Mouse (Mus musculus) liver, embryonic 12.5 days (tissue): ENCODE data around the gene Mgat3. TPM values are rescaled to one million over a fixed set of nuclear protein-coding genes. Genes with fewer than 3 reads are reported as not detected.

ENCODE experiments used
- ATAC-seq: fragments of 200-750 bp; cut with Nextera tagmentation; 2 replicates; pipeline ENCODE4 v1.8.0; 2017; ENCODE audit warnings: moderate number of reproducible peaks, mild to moderate bottlenecking, moderate library complexity
- H3K27ac ChIP-seq: fragments of 300-500 bp; sonication (generic); 2 replicates; pipeline ENCODE4 v1.5.1; 2016; ENCODE audit warnings: mild to moderate bottlenecking
- H3K27me3 ChIP-seq: fragments of 300-500 bp; sonication (generic); replicated peaks from 2 replicates; pipeline ENCODE4 v1.6.1; 2016; ENCODE audit warnings: mild to moderate bottlenecking, moderate library complexity
- H3K36me3 ChIP-seq: fragments of 300-500 bp; sonication (generic); 2 replicates; pipeline ENCODE4 v1.6.1; 2016; ENCODE audit warnings: mild to moderate bottlenecking, moderate library complexity
- H3K4me1 ChIP-seq: fragments of 300-500 bp; sonication (generic); 2 replicates; pipeline ENCODE4 v1.6.1; 2016
- H3K4me2 ChIP-seq: fragments of 300-500 bp; sonication (generic); 2 replicates; pipeline ENCODE4 v1.6.1; 2016; ENCODE audit warnings: mild to moderate bottlenecking, moderate library complexity
- H3K4me3 ChIP-seq: fragments of 300-500 bp; sonication (generic); 2 replicates; pipeline ENCODE4 v1.5.1; 2016; ENCODE audit warnings: mild to moderate bottlenecking, moderate library complexity
- H3K9ac ChIP-seq: fragments of 300-500 bp; sonication (generic); 2 replicates; pipeline ENCODE4 v1.6.1; 2016; ENCODE audit warnings: mild to moderate bottlenecking, moderate library complexity
- H3K9me3 ChIP-seq: fragments of 300-500 bp; sonication (generic); replicated peaks from 2 replicates; pipeline ENCODE4 v1.6.1; 2016; ENCODE audit warnings: mild to moderate bottlenecking, moderate library complexity
- WGBS: fragments of 180-500 bp; shearing (Covaris S2); methylation state at CpG from one replicate; pipeline ENCODE4 v1.1.7; 2016; ENCODE audit not compliant: insufficient replicate concordance; 5-methylcytosine and 5-hydroxymethylcytosine counted together
- polyA plus RNA-seq: library from polyadenylated mRNA; unstranded; fragments of >200 nt; fragmentation: Nextera tagmentation; extraction: Ambion mirVana; gene quantifications from 2 replicates; pipeline ENCODE4 v1.2.1, GENCODE M21; 2016

The Mgat3 gene
- polyA plus RNA-seq, 1 experiment from 2014 or later, result 1.2 TPM

DNA sequence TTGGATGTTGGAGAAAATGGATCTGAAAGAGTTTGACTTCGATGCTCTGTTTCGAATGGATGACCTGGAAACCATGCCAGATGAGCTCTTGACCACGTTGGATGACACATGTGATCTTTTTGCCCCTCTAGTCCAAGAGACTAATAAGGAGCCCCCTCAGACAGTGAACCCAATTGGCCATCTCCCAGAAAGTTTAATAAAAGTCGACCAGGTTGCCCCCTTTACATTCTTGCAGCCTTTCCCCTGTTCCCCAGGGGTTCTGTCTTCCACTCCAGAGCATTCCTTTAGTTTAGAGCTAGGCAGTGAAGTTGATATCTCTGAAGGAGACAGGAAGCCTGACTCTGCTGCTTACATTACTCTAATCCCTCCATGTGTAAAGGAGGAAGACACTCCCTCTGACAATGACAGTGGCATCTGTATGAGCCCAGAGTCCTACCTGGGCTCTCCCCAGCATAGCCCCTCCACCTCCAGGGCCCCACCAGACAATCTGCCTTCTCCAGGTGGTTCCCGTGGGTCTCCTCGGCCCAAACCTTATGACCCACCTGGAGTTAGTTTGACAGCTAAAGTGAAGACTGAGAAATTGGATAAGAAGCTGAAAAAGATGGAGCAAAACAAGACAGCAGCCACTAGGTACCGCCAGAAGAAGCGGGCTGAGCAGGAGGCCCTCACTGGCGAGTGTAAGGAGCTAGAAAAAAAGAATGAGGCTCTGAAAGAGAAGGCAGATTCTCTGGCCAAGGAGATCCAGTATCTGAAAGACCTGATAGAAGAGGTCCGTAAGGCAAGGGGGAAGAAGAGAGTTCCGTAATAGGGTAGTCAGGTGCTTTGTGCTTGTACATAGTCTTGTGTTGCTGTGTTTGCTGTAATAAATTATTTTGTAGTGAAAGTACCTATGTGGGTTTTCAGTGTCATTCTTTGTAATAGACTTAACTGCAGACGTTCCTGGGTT lies 83.4 kb downstream of the Mgat3 start:
- 50% methylated on average over 12 of the region's 12 CpGs for WGBS

GRCm38 (mm10) chr15:80257602-80258239 lies 84.2 kb downstream of the Mgat3 start:
- Histone ChIP-seq H3K36me3 (peaks cover 78% of the 10 kb centered on the region), H3K4me1 (peaks cover 77% of the 10 kb centered on the region), H3K4me2 (peak overlapping the region; percentile 85), H3K27ac (peak overlapping the region; percentile 99), H3K27me3 (no peaks in the 10 kb centered on the region), H3K9ac (peak overlapping the region; percentile 100), H3K4me3 (peak overlapping the region; percentile 98), H3K9me3 (no peaks in the 10 kb centered on the region)
- WGBS, result 31% methylated on average over 4 of the region's 4 CpGs
- ATAC-seq, result no peak

More for the DNA sequence above, 83.4 kb downstream of the Mgat3 start:
- H3K9me3 ChIP-seq, result no peaks in the 10 kb centered on the region
- H3K36me3 ChIP-seq, result peaks cover 78% of the 10 kb centered on the region
- peaks cover 77% of the 10 kb centered on the region for H3K4me1 ChIP-seq
- peak overlapping the region; percentile 85 for H3K4me2 ChIP-seq
- no peaks in the 10 kb centered on the region for H3K27me3 ChIP-seq
- H3K4me3 ChIP-seq, result peak overlapping the region; percentile 98
- no peak for ATAC-seq
- peak overlapping the region; percentile 100 for H3K9ac ChIP-seq
- peak overlapping the region; percentile 99 for H3K27ac ChIP-seq

GRCm38 (mm10) chr15:80258240-80259170 lies 85.0 kb downstream of the Mgat3 start:
- 35% methylated on average over 11 of the region's 11 CpGs for WGBS
- peak overlapping the region; percentile 98 for H3K4me3 ChIP-seq
- peak overlapping the region; percentile 99 for H3K27ac ChIP-seq
- ATAC-seq, result peak; percentile 79
- peak overlapping the region; percentile 85 for H3K4me2 ChIP-seq
- peaks cover 77% of the 10 kb centered on the region for H3K4me1 ChIP-seq
- H3K36me3 ChIP-seq, result peaks cover 73% of the 10 kb centered on the region
- H3K9ac ChIP-seq, result peak overlapping the region; percentile 100
- no peaks in the 10 kb centered on the region for H3K27me3 ChIP-seq
- H3K9me3 ChIP-seq, result no peaks in the 10 kb centered on the region

DNA sequence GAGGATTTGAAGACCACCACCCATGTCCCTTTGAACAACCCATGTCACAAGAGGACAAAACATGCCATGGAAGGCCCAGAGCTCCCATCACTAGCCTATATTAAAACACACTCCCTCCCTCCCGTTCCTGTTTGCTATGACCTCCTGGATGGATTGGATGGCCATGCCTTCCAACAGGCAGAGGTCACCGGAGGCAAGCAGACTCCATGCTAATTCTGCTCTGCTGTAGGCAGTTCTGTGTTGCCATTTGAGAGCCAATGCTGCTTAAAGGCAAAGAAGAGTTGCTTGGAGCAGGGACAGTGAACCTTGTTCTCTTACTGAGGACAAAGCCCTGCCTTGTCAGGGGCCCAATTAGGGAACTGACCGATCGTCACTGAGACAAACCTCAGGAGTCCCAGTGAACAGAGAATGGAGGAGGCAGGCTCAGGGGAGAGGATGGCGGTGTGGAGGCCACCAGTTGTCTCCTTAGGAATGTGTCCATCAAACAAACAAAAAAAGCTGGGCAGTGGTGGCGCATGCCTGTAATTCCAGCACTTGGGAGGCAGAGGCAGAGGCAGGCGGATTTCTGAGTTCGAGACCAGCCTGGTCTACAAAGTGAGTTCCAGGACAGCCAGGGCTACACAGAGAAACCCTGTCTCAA lies 86.0 kb downstream of the Mgat3 start:
- ATAC-seq, result no peak
- Histone ChIP-seq H3K9me3 (no peaks in the 10 kb centered on the region), H3K36me3 (peaks cover 70% of the 10 kb centered on the region), H3K4me1 (peaks cover 70% of the 10 kb centered on the region), H3K27me3 (no peaks in the 10 kb centered on the region), H3K9ac (peak overlapping the region; percentile 100; the same call in 1 of the 2 replicates), H3K4me3 (no peak overlapping the region), H3K4me2 (peak overlapping the region; percentile 85), H3K27ac (peak overlapping the region; percentile 99)
- WGBS, result 83% methylated on average over 8 of the region's 8 CpGs

- H3K27me3 ChIP-seq, result no peaks in the 10 kb centered on the region
- no peak overlapping the region for H3K4me2 ChIP-seq
- H3K4me3 ChIP-seq, result no peak overlapping the region
- peaks cover 72% of the 10 kb centered on the region for H3K4me1 ChIP-seq
- H3K27ac ChIP-seq, result peak overlapping the region; percentile 99; the same call in 1 of the 2 replicates
- WGBS, result 12% methylated on average over 3 of the region's 3 CpGs
- H3K9ac ChIP-seq, result no peak overlapping the region
- ATAC-seq, result no peak
- H3K36me3 ChIP-seq, result peaks cover 70% of the 10 kb centered on the region
- no peaks in the 10 kb centered on the region for H3K9me3 ChIP-seq
These were observed 87.2 kb downstream of the Mgat3 start for GRCm38 (mm10) chr15:80260677-80261076.

- 73% methylated on average over 7 of the region's 7 CpGs for WGBS
- Histone ChIP-seq H3K27me3 (no peaks in the 10 kb centered on the region), H3K27ac (peak overlapping the region; percentile 17; the same call in 1 of the 2 replicates), H3K4me3 (no peak overlapping the region), H3K36me3 (peaks cover 67% of the 10 kb centered on the region), H3K4me2 (no peak overlapping the region), H3K9me3 (no peaks in the 10 kb centered on the region), H3K9ac (no peak overlapping the region), H3K4me1 (peaks cover 72% of the 10 kb centered on the region)
- no peak for ATAC-seq
These were observed 87.6 kb downstream of the Mgat3 start for GRCm38 (mm10) chr15:80261100-80261499.

GRCm38 (mm10) chr15:80263610-80264575 lies 90.4 kb downstream of the Mgat3 start, which contains the start of gene Rps19bp1:
Rps19bp1 (minus strand) TSS chr15:80264315.
- Histone ChIP-seq H3K27me3 (0 out of 2 replicates have a peak, but pooled peaks cover 2% of the 10 kb centered on the region), H3K4me2 (peak within 1 kb of the TSS; percentile 91), H3K4me1 (peaks cover 46% of the 10 kb centered on the region), H3K36me3 (peaks cover 40% of the 10 kb centered on the region), H3K9ac (peak within 1 kb of the TSS; percentile 94), H3K4me3 (peak within 1 kb of the TSS; percentile 95), H3K27ac (peak within 1 kb of the TSS; percentile 81), H3K9me3 (no peaks in the 10 kb centered on the region)
- under 1% methylated on average over 66 of the region's 66 CpGs for WGBS
- peak; percentile 92 for ATAC-seq

Other genes with a start within 250 kb of the Mgat3 start
- gene Cbx7, start 202.6 kb upstream of the Mgat3 start, polyA plus RNA-seq, result 1.8 and 2.0 TPM in 2 replicates
- 1.6 and 2.2 TPM in 2 replicates for gene Pdgfb, start 158.7 kb upstream of the Mgat3 start, polyA plus RNA-seq
- gene Syngr1, start 82.4 kb upstream of the Mgat3 start, polyA plus RNA-seq, result 20.4 and 21.9 TPM in 2 replicates
- 912 and 924 TPM in 2 replicates for gene Rpl3, start 81.9 kb upstream of the Mgat3 start, polyA plus RNA-seq
- gene Tab1, start 40.6 kb upstream of the Mgat3 start, polyA plus RNA-seq, result 18.5 and 18.9 TPM in 2 replicates
- 29.1 and 30.1 TPM in 2 replicates for gene Mief1, start 60.3 kb downstream of the Mgat3 start, polyA plus RNA-seq
- not detected in 2 replicates for gene AC140267.1, start 62.1 kb downstream of the Mgat3 start, polyA plus RNA-seq
- 141 and 145 TPM in 2 replicates for gene Atf4, start 81.5 kb downstream of the Mgat3 start, polyA plus RNA-seq
- gene Rps19bp1, start 90.6 kb downstream of the Mgat3 start, polyA plus RNA-seq, result 46.8 and 47.0 TPM in 2 replicates
- gene Cacna1i, start 113.5 kb downstream of the Mgat3 start, polyA plus RNA-seq, result 0.02 and 0.37 TPM in 2 replicates